Mouse (Mus musculus): Measurements from ENCODE around the gene Noct.
"Not testable (repeated sequence)": the region's sequence is repeated elsewhere in the genome, so short reads cannot be mapped to it uniquely, and the experiment has no call there.

DNA sequence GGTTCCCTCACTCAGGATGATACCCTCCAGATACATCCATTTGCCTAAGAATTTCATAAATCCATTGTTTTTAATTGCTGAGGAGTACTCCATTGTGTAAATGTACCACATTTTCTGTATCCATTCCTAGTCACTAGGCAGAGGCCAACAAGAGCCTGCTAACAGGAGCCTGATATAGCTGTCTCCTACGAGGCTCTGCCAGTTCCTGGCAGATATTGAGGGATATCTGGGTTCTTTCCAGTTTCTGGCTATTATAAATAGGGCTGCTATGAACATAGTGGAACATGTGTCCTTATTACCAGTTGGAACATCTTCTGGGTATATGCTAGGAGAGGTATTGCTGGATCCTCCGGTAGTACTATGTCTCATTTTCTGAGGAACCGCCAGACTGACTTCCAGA lies 40.3 kb upstream of the Noct start:
- not testable (repeated sequence) for TF ChIP-seq CTCF (IDR thresholded peaks at IDR 0.05; ENCODE audit: borderline replicate concordance, extremely low read depth, insufficient read depth, insufficient read length); POLR2A (IDR thresholded peaks at IDR 0.05; ENCODE audit: borderline replicate concordance, extremely low read depth, insufficient read depth, insufficient read length, poor library complexity, severe bottlenecking)
